In genomic region chr3:36530345-36530744, GRCm38 (mm10) we compare ENCODE assay signal across 12 mouse cellular contexts. TPM values are rescaled to one million over a fixed set of nuclear protein-coding genes. Genes with fewer than 3 reads are reported as not detected.
DNase-seq lines count a peak whose midpoint lies in the region; ATAC-seq and TF ChIP-seq lines count a peak whose summit lies in the region.
"Had no signal": no experiment of that assay in that cellular context is flagged by ENCODE, and none has a peak within 500 bp of the region (broad histone marks: within the 10 kb centered on the region; RNA-seq: fewer than 3 reads in every experiment).

No protein-coding gene starts in this region.

- peak; percentile 29 for DNase-seq in urinary bladder, postnatal 14 days (ENCODE audit: low spot score)
- DNase-seq in urinary bladder, adult 18-20 months (ENCODE audit: low spot score in 2 of 2): no peak
- DNase-seq in lung, embryonic 14.5 days: peak; percentile 87
- DNase-seq in c-Kit-positive CD71-positive TER-119-positive erythroid progenitor cells, embryonic 14.5 days (ENCODE audit: low spot score): no peak
- DNase-seq in cerebellum, adult 11 months: no peak
- DNase-seq: retina, postnatal 1 day had no signal

- no peak for TF ChIP-seq CTCF in lung, embryonic 14.5 days (IDR thresholded peaks at IDR 0.05; ENCODE audit: low read depth)

- 30% methylated on average over 6 of the region's 6 CpGs for WGBS in heart, embryonic 16.5 days
- WGBS in lung, embryonic 14.5 days: 50% methylated on average over 6 of the region's 6 CpGs

- ATAC-seq in heart, embryonic 16.5 days (replicated peaks; ENCODE audit: extremely low read depth, insufficient read depth, low FRiP score): peak; percentile 90
- peak; percentile 91 for ATAC-seq in lung, embryonic 14.5 days (ENCODE audit: insufficient read depth)
- ATAC-seq in megakaryocyte progenitor cell, adult 5-6 weeks (replicated peaks; ENCODE audit: poor library complexity): no peak
- ATAC-seq: midbrain, embryonic 16.5 days had no signal

- H3K27me3 ChIP-seq in heart, embryonic 16.5 days (ENCODE audit: control insufficient read depth, insufficient read depth, low read length): no peaks in the 10 kb centered on the region
- H3K27me3 ChIP-seq in lung, embryonic 14.5 days (ENCODE audit: insufficient read depth, low read length): no peaks in the 10 kb centered on the region

- H3K9ac ChIP-seq in heart, embryonic 16.5 days (ENCODE audit: low read length): 0 out of 2 replicates have a peak overlapping the region, but pooled peaks have one; percentile 18
- no peak overlapping the region for H3K9ac ChIP-seq in lung, embryonic 14.5 days
- H3K9ac ChIP-seq: embryonic facial prominence, embryonic 15.5 days; limb, embryonic 12.5 days had no signal

- H3K4me3 ChIP-seq in heart, embryonic 16.5 days (ENCODE audit: low read length): peak overlapping the region; percentile 8; the same call in 1 of the 2 replicates
- H3K4me3 ChIP-seq in lung, embryonic 14.5 days (ENCODE audit: low read depth, low read length): no peak overlapping the region
- H3K4me3 ChIP-seq: embryonic facial prominence, embryonic 15.5 days; limb, embryonic 12.5 days had no signal

- H3K4me1 ChIP-seq in heart, embryonic 16.5 days (ENCODE audit: control insufficient read depth, insufficient read depth, low read length): peaks cover 26% of the 10 kb centered on the region
- H3K4me1 ChIP-seq in lung, embryonic 14.5 days (ENCODE audit: insufficient read depth): peaks cover 18% of the 10 kb centered on the region
- H3K4me1 ChIP-seq: embryonic facial prominence, embryonic 15.5 days had no signal

- peak overlapping the region; percentile 80 for H3K27ac ChIP-seq in heart, embryonic 16.5 days (ENCODE audit: low read length)
- no peak overlapping the region for H3K27ac ChIP-seq in lung, embryonic 14.5 days (ENCODE audit: low read depth)
- H3K27ac ChIP-seq: embryonic facial prominence, embryonic 15.5 days; limb, embryonic 12.5 days had no signal

- H3K36me3 ChIP-seq in heart, embryonic 16.5 days (ENCODE audit: control insufficient read depth, insufficient read depth): no peaks in the 10 kb centered on the region
- no peaks in the 10 kb centered on the region for H3K36me3 ChIP-seq in lung, embryonic 14.5 days (ENCODE audit: insufficient read depth)
- H3K36me3 ChIP-seq: embryonic facial prominence, embryonic 15.5 days; G1E; limb, embryonic 12.5 days had no signal

- no peaks in the 10 kb centered on the region for H3K9me3 ChIP-seq in heart, embryonic 16.5 days (replicated peaks; ENCODE audit: control insufficient read depth, low read length)
- H3K9me3 ChIP-seq in lung, embryonic 14.5 days (ENCODE audit: low read depth, low read length): no peaks in the 10 kb centered on the region
- H3K9me3 ChIP-seq: embryonic facial prominence, embryonic 15.5 days; G1E; limb, embryonic 12.5 days had no signal

- H3K4me2 ChIP-seq in heart, embryonic 16.5 days (ENCODE audit: low read depth, low read length): peak overlapping the region; percentile 37
- H3K4me2 ChIP-seq in lung, embryonic 14.5 days: no peak overlapping the region
- H3K4me2 ChIP-seq: embryonic facial prominence, embryonic 15.5 days; limb, embryonic 12.5 days had no signal

RNA-seq across cellular contexts. Expression of gene Gm11549, which starts 8.7 kb away (rescaled TPM):
- polyA plus RNA-seq in heart, embryonic 16.5 days (2015; fragmentation: Nextera tagmentation; extraction: Ambion mirVana): 0.27 and 0.35 TPM in 2 replicates
- polyA plus RNA-seq in lung, embryonic 14.5 days (2014; fragmentation: Nextera tagmentation; extraction: Ambion mirVana): 0.12 and 0.16 TPM in 2 replicates
- total RNA-seq in megakaryocyte progenitor cell, adult 5-6 weeks (2015): not detected in 2 replicates
- total RNA-seq in megakaryocyte progenitor cell, adult 5-6 weeks (2017): not detected in 2 replicates
- polyA plus RNA-seq: G1E had no signal

RNA-seq across cellular contexts. Expression of gene Exosc9, which starts 22.1 kb away (rescaled TPM):
- 55.5 and 57.5 TPM in 2 replicates for polyA plus RNA-seq in heart, embryonic 16.5 days (2015; fragmentation: Nextera tagmentation; extraction: Ambion mirVana)
- polyA plus RNA-seq in lung, embryonic 14.5 days (2014; fragmentation: Nextera tagmentation; extraction: Ambion mirVana): 64.4 and 72.3 TPM in 2 replicates
- 80.8 and 81.1 TPM in 2 replicates for total RNA-seq in megakaryocyte progenitor cell, adult 5-6 weeks (2015)
- 105 and 123 TPM in 2 replicates for total RNA-seq in megakaryocyte progenitor cell, adult 5-6 weeks (2017)

RNA-seq across cellular contexts. Expression of gene Ccna2, which starts 41.6 kb away (rescaled TPM):
- 170 and 195 TPM in 2 replicates for polyA plus RNA-seq in heart, embryonic 16.5 days (2015; fragmentation: Nextera tagmentation; extraction: Ambion mirVana)
- polyA plus RNA-seq in lung, embryonic 14.5 days (2014; fragmentation: Nextera tagmentation; extraction: Ambion mirVana): 281 and 285 TPM in 2 replicates
- total RNA-seq in megakaryocyte progenitor cell, adult 5-6 weeks (2015): 225 and 227 TPM in 2 replicates
- 186 and 200 TPM in 2 replicates for total RNA-seq in megakaryocyte progenitor cell, adult 5-6 weeks (2017)

RNA-seq across cellular contexts. Expression of gene 1810062G17Rik, which starts 54.6 kb away (rescaled TPM):
- 1.00 and 1.7 TPM in 2 replicates for polyA plus RNA-seq in heart, embryonic 16.5 days (2015; fragmentation: Nextera tagmentation; extraction: Ambion mirVana)
- polyA plus RNA-seq in lung, embryonic 14.5 days (2014; fragmentation: Nextera tagmentation; extraction: Ambion mirVana): 3.3 TPM in 2 replicates
- 0.35 and 0.49 TPM in 2 replicates for total RNA-seq in megakaryocyte progenitor cell, adult 5-6 weeks (2015)
- 0.21 and 1.4 TPM in 2 replicates for total RNA-seq in megakaryocyte progenitor cell, adult 5-6 weeks (2017)
- polyA plus RNA-seq: G1E had no signal

RNA-seq across cellular contexts. Expression of gene Anxa5, which starts 54.7 kb away (rescaled TPM):
- polyA plus RNA-seq in heart, embryonic 16.5 days (2015; fragmentation: Nextera tagmentation; extraction: Ambion mirVana): 453 and 471 TPM in 2 replicates
- polyA plus RNA-seq in lung, embryonic 14.5 days (2014; fragmentation: Nextera tagmentation; extraction: Ambion mirVana): 348 and 359 TPM in 2 replicates
- 146 and 163 TPM in 2 replicates for total RNA-seq in megakaryocyte progenitor cell, adult 5-6 weeks (2015)
- 86.3 and 113 TPM in 2 replicates for total RNA-seq in megakaryocyte progenitor cell, adult 5-6 weeks (2017)

Comparison
In these comparisons a context has a peak if more than half of its experiments do, and no peak if none do; other contexts are left out.
1. DNase-seq: peak in urinary bladder, postnatal 14 days (single experiment) and lung, embryonic 14.5 days (single experiment); none in urinary bladder, adult 18-20 months (0 of 2), c-Kit-positive CD71-positive TER-119-positive erythroid progenitor cells, embryonic 14.5 days (single experiment) and cerebellum, adult 11 months (single experiment).